Mouse (Mus musculus) hematopoietic stem cell, adult 5-6 weeks (primary cell): ENCODE results near the gene Igf2bp3. TPM values are rescaled to one million over a fixed set of nuclear protein-coding genes. Genes with fewer than 3 reads are reported as not detected.

ENCODE experiments used
- ATAC-seq, 2 experiments: fragments of 125-278 bp in 1 of 2; replicated peaks in 1 of 2; 2 replicates each; pipeline ENCODE4 v1.8.0; 2016 to 2017; ENCODE audit warnings: inconsistent platforms in 2 of 2, mild to moderate bottlenecking in 2 of 2, moderate number of reproducible peaks in 2 of 2, low read depth in 1 of 2, moderate TSS enrichment in 1 of 2; ENCODE audit not compliant: low FRiP score in 2 of 2, poor library complexity in 2 of 2, severe bottlenecking in 2 of 2, insufficient read depth in 1 of 2, low TSS enrichment in 1 of 2
- total RNA-seq: library from RNA; stranded (forward); fragments of 172-1452, 232-1000 nt; gene quantifications from 2 replicates; pipeline ENCODE4 v1.2.3, GENCODE M21; 2017

The Igf2bp3 gene
- total RNA-seq, 1 experiment from 2014 or later, result 0.25 TPM

- ATAC-seq, result no peak
These were observed 5.8 kb downstream of the Igf2bp3 start for GRCm38 (mm10) chr6:49208935-49209334.

- peak; percentile 52 to 53 for ATAC-seq
These were observed 6.3 kb downstream of the Igf2bp3 start for GRCm38 (mm10) chr6:49208297-49208930.

- no peak for ATAC-seq
These were observed 8.3 kb downstream of the Igf2bp3 start for GRCm38 (mm10) chr6:49206416-49206815.

GRCm38 (mm10) chr6:49195188-49195587 lies 19.6 kb downstream of the Igf2bp3 start:
- ATAC-seq, result no peak

GRCm38 (mm10) chr6:49194536-49194935 lies 20.2 kb downstream of the Igf2bp3 start:
- ATAC-seq, result no peak

GRCm38 (mm10) chr6:49189363-49189762 lies 25.4 kb downstream of the Igf2bp3 start:
- no peak for ATAC-seq

- no peak for ATAC-seq
These were observed 27.5 kb downstream of the Igf2bp3 start for GRCm38 (mm10) chr6:49187299-49187698.

GRCm38 (mm10) chr6:49176018-49176417 lies 38.7 kb downstream of the Igf2bp3 start:
- ATAC-seq, result peak; percentile 71 to 87; a peak in 3 of 4 replicates

- no peak for ATAC-seq
These were observed 40.1 kb downstream of the Igf2bp3 start for GRCm38 (mm10) chr6:49174616-49175015.

- ATAC-seq, result no peak
These were observed 41.1 kb downstream of the Igf2bp3 start for GRCm38 (mm10) chr6:49173674-49174073.

- no peak for ATAC-seq
These were observed 41.5 kb downstream of the Igf2bp3 start for GRCm38 (mm10) chr6:49173265-49173664.

- ATAC-seq, result no peak
These were observed 43.5 kb downstream of the Igf2bp3 start for GRCm38 (mm10) chr6:49171216-49171615.

GRCm38 (mm10) chr6:49168648-49169047 lies 46.1 kb downstream of the Igf2bp3 start:
- ATAC-seq, result no peak

- ATAC-seq, result no peak
These were observed 47.4 kb downstream of the Igf2bp3 start for GRCm38 (mm10) chr6:49167406-49167805.

GRCm38 (mm10) chr6:49166318-49166717 lies 48.4 kb downstream of the Igf2bp3 start:
- ATAC-seq, result no peak

- ATAC-seq, result no peak
These were observed 48.9 kb downstream of the Igf2bp3 start for GRCm38 (mm10) chr6:49165855-49166254.

- ATAC-seq, result no peak
These were observed 49.7 kb downstream of the Igf2bp3 start for GRCm38 (mm10) chr6:49165101-49165500.

GRCm38 (mm10) chr6:49164701-49165100 lies 50.1 kb downstream of the Igf2bp3 start:
- ATAC-seq, result no peak

- no peak for ATAC-seq
These were observed 54.8 kb downstream of the Igf2bp3 start for GRCm38 (mm10) chr6:49159971-49160370.
